Mouse (Mus musculus): Measurements from ENCODE around the gene Ccdc122. TPM values are rescaled to one million over a fixed set of nuclear protein-coding genes. Genes with fewer than 3 reads are reported as not detected.

The Ccdc122 gene
- polyA plus RNA-seq, 1 experiment = 0.52 TPM

DNA sequence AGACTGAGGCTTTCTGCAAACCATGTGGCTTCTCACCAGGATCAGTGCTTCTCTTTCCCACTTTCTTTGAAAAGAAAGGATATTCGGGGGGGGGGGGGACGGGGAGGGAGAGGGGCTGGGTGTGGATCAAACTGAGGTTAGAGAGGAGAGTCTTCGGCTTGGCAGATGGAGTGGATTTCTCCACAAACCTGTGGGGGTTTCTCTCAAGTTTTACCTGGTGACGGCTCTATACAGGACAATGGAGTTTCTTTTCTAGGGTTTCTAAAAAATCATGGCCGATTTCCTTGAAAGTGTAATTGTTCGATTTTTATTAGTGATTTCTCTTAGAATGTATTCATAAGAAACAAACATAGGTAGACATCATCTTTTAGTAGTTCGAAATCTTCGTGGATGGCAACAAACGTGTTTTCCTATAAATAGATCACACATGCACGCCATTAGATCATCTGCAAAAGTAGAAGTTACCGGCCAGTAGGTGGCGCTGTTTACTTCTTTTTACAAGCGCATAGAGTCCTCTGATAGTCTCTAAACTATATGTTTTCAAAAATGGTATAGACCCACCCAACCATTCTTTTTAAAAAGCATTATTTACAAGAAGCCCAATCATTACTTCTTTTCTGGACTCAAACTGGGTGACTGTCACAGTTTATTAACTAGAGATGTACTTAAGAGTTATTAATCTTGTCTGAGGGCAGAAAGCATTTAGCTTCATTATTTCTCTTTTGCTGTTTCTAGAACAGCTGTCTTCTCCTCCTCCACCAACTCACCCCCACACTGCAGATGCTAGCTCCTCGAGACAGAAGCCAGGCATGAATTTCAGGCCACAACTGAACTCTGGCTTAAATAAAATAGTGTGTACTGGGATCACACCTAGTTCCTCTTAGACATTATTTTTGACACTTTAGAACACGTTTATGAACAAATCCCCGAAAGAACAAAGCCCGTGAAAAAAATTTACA is 105.0 kb downstream of the Ccdc122 start:
- TF ChIP-seq CTCF (IDR thresholded peaks at IDR 0.05; ENCODE audit: borderline replicate concordance, extremely low read depth, insufficient read depth, insufficient read length) (peak; percentile 60; the same call in 1 of the 2 replicates), POLR2A (IDR thresholded peaks at IDR 0.05; ENCODE audit: borderline replicate concordance, extremely low read depth, insufficient read depth, insufficient read length, poor library complexity, severe bottlenecking) (no peak)
- peak; percentile 96 for DNase-seq (ENCODE audit: low read depth)

GRCm38 (mm10) chr14:77145103-77145502 is 108.5 kb downstream of the Ccdc122 start:
- no peak for DNase-seq (ENCODE audit: low read depth)
- TF ChIP-seq CTCF (IDR thresholded peaks at IDR 0.05; ENCODE audit: borderline replicate concordance, extremely low read depth, insufficient read depth, insufficient read length) (no peak), POLR2A (IDR thresholded peaks at IDR 0.05; ENCODE audit: borderline replicate concordance, extremely low read depth, insufficient read depth, insufficient read length, poor library complexity, severe bottlenecking) (no peak)

DNA sequence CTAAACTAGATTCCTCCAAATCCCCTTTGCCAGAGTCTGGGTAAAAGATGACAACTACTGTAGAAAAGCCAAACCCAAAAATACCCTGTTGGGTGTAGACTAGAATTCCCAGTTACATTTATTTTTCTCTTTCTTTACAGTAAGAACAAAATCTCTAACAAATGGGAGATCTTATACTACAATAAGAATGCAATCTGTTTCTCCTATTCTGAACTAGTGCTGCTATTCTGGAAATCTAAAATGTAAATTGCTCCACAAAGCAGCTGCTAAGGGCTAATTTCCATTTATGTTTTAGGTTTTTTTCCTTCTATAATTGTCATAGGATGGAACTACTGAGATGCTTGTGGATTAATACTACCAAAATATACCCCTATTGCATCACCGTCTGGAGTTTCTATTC is 111.1 kb downstream of the Ccdc122 start:
- TF ChIP-seq POLR2A (IDR thresholded peaks at IDR 0.05; ENCODE audit: borderline replicate concordance, extremely low read depth, insufficient read depth, insufficient read length, poor library complexity, severe bottlenecking) (no peak), CTCF (IDR thresholded peaks at IDR 0.05; ENCODE audit: borderline replicate concordance, extremely low read depth, insufficient read depth, insufficient read length) (no peak)
- no peak for DNase-seq (ENCODE audit: low read depth)

- TF ChIP-seq CTCF (IDR thresholded peaks at IDR 0.05; ENCODE audit: borderline replicate concordance, extremely low read depth, insufficient read depth, insufficient read length) (no peak), POLR2A (IDR thresholded peaks at IDR 0.05; ENCODE audit: borderline replicate concordance, extremely low read depth, insufficient read depth, insufficient read length, poor library complexity, severe bottlenecking) (no peak)
Measured at GRCm38 (mm10) chr14:77150556-77150955, 114.0 kb downstream of the Ccdc122 start.

DNA sequence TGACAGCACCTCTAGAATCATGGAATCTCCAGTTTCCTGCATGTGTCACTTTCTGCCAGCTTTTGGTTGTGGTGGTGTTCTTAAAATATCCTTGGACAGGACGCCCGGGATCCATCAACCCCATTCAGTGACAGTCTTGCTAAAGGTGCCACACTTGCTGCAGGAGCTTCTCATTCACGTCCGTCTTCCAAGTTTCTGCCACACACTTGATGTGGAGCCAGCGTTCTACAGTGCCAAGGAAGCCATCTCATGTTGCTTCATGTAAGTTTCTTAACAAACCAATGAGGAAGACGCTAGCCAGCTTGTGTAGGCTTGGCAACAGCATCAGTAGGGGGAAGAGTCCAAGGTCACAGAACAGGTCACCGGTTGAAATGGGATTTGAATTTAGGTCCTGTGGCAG is 114.9 kb downstream of the Ccdc122 start:
- TF ChIP-seq CTCF (IDR thresholded peaks at IDR 0.05; ENCODE audit: borderline replicate concordance, extremely low read depth, insufficient read depth, insufficient read length) (no peak), POLR2A (IDR thresholded peaks at IDR 0.05; ENCODE audit: borderline replicate concordance, extremely low read depth, insufficient read depth, insufficient read length, poor library complexity, severe bottlenecking) (no peak)
- peak; percentile 34 for DNase-seq (ENCODE audit: low read depth)

More at GRCm38 (mm10) chr14:77150556-77150955, 114.0 kb downstream of the Ccdc122 start:
- peak; percentile 14 for DNase-seq (ENCODE audit: low read depth)

DNA sequence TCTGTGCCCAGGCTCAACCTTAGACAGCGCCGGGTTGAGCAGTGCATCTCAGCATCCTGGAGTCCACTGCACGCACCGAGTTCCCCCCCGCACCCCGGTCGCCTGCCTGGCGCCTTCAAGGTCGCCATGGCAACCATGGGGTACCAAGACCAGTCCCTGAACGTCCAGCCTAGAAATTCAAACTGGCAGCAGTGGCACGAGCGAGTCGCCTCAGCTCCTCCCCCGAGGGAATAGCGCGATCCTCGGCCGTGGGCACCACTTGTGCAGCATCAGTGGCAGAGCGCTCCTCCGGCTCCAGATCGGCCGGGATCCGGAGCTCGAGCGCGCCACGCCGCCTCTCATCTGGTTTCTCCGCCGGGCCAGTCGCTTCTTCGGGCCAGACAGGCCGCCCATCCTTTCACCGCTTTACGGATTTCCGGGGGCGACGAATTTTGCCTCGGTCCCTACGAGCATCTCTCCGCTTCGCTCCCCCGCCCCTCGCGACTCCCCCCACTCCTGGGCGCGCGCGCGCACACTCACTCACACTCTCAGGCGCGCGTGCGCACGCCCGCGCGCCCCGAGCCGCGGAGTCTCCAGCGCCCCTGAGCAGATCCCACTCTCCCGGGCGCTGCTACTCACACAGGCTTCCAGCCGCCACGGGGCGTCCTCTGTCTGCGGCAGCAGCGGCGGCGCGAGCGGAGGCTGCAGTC is 119.8 kb downstream of the Ccdc122 start, which contains the start of gene Enox1:
TSS of gene Enox1 (plus strand) at position 542 of the 689 bp plus-strand sequence.
- DNase-seq (ENCODE audit: low read depth) = peak; percentile 98
- TF ChIP-seq CTCF (IDR thresholded peaks at IDR 0.05; ENCODE audit: borderline replicate concordance, extremely low read depth, insufficient read depth, insufficient read length) = no peak
- TF ChIP-seq POLR2A (IDR thresholded peaks at IDR 0.05; ENCODE audit: borderline replicate concordance, extremely low read depth, insufficient read depth, insufficient read length, poor library complexity, severe bottlenecking) = peak; percentile 72

DNA sequence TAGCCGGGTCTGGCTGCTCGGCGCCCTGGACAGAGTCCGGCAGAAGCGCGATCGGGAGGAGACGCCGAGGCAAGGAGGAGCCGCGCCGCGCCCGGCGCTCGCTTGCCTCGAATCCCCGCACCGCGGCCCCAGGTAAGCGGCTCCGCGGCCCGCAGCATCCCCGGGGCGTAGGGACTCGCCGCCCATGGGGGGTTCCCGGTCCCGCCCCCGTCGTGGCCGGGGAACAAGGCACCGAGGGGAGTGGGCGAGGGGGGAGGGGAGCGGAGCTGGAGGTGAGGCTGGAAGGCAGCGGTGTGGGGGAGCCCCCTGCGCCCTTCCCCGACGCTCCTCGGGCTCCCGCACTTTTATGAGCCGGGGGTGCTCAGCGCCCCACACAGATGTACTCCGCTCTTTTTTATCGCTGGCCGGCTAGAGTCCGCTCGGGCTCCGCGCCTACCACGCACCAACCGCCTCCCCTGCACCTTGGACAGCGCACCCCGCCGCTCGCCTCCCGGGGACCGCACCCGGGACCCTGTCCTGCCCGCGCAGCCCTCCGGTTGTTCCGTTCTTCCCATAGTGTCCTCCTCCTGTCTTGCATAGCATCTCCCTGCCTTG is 120.4 kb downstream of the Ccdc122 start:
- TF ChIP-seq POLR2A (IDR thresholded peaks at IDR 0.05; ENCODE audit: borderline replicate concordance, extremely low read depth, insufficient read depth, insufficient read length, poor library complexity, severe bottlenecking) (no peak), CTCF (IDR thresholded peaks at IDR 0.05; ENCODE audit: borderline replicate concordance, extremely low read depth, insufficient read depth, insufficient read length) (no peak)
- no peak for DNase-seq (ENCODE audit: low read depth)

DNA sequence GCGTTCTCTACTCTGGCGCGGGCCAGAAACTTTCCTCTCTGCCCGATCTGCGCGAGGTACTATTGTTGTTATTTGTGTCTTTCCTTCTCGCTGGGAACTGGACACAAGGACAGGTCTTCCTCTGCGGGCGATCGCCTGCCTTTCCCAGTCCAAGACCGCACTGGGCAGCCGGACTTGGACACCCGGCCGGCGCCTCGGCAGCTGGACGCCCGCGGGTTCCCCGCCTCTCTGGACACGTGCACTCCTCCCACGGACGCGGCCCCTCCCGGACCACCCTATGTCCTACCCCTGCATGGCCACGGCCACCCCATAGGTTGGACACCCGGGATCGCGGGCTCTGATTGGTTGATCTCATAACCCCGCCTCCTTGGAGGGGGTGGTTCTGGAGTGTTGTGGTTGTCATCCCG is 120.9 kb downstream of the Ccdc122 start:
- peak; percentile 90 for DNase-seq (ENCODE audit: low read depth)
- no peak for TF ChIP-seq CTCF (IDR thresholded peaks at IDR 0.05; ENCODE audit: borderline replicate concordance, extremely low read depth, insufficient read depth, insufficient read length)
- TF ChIP-seq POLR2A (IDR thresholded peaks at IDR 0.05; ENCODE audit: borderline replicate concordance, extremely low read depth, insufficient read depth, insufficient read length, poor library complexity, severe bottlenecking) = no peak

DNA sequence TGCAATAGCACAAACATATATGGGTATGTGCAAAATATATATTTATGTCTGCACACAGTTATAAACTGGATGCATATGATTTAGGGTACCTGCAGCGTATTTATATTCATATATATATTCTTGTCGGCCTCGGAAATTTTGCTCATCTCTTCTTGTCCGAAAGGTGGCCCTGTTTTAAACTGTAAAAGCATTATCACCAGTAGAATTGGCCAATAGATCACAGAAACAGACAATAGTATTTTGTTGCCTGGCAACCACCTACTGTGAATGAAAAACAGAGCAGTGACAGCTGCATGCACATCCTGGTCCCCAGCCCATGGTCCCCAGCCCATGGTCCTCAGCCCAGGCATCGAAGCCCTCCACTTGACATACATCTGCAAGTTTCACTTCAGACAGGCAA is 122.8 kb downstream of the Ccdc122 start:
- peak; percentile 64 for DNase-seq (ENCODE audit: low read depth)
- TF ChIP-seq CTCF (IDR thresholded peaks at IDR 0.05; ENCODE audit: borderline replicate concordance, extremely low read depth, insufficient read depth, insufficient read length) (no peak), POLR2A (IDR thresholded peaks at IDR 0.05; ENCODE audit: borderline replicate concordance, extremely low read depth, insufficient read depth, insufficient read length, poor library complexity, severe bottlenecking) (no peak)

Other genes with a start within 250 kb of the Ccdc122 start
- gene Lacc1, start 132 bp downstream of the Ccdc122 start, polyA plus RNA-seq (2012; rRNA removed) = 3.0 and 3.5 TPM in 2 replicates
- 34.3 and 34.9 TPM in 2 replicates for gene Enox1, start 120.0 kb downstream of the Ccdc122 start, polyA plus RNA-seq (2012; rRNA removed)

Data from brain, embryonic 14.5 days (tissue).